Mouse (Mus musculus) cerebellum, postnatal 25 days (tissue): ENCODE data around the gene Mark4.

Experiments used
- DNase-seq, 2 experiments: peaks; one replicate each; pipeline ENCODE4 v3.0.0; 2021; ENCODE audit warnings: mixed read lengths in 2 of 2

The Mark4 gene

DNA sequence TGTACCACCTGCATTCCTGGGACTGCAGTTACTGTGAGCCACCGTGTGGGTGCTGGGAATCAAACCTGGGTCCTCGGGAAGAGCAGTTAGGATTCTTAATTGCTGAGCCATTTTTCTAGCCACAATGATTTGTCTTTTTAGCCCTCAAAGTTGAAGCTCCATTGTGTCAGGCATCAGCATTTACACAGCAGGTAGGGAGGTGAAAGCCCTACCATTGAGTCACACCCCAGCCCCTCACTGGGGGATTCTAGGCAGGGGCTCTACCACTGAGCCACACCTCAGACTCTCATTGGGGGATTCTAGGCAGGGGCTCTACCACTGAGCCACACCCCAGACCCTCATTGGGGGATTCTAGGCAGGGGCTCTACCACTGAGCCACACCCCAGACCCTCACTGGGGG, 22.3 kb downstream of the Mark4 start:
- no peak for DNase-seq

DNA sequence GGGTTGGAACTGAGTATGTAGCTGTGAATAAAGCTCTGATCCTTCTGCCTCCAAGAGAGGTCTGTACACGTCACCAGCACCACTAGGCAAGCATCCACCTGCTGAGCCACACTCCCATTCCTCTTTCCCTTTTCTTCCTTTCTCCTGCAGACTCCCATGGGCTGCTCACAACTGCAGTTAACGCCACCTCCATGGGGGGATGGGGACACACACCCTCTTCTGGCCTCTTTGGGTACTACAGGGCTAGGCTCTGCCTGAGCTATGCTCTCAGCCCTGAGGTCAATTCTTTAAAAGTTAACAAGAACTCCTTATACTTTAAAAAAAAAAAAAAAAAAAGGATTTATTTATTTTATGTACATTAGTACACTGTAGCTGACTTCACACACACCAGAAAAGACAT, 26.1 kb downstream of the Mark4 start:
- no peak for DNase-seq

DNA sequence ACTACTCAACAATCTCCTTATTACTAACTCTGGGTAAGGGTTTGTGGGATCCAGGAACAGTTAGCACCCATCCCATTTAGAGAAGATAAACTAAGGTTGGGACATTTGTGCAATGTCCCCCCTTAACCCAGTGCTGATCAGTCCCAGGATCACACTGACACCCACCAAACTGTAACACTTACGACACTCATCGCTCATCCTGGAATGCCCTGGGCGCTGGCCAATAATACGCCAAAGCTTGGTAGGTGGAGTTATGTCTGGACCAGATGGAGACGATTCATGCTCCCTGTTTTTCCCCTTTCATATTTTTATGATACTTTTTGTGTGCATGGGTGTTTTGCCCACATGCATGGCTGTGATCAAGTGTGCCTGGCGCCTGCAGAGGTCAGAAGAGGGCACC, 28.2 kb downstream of the Mark4 start:
- DNase-seq: no peak

DNA sequence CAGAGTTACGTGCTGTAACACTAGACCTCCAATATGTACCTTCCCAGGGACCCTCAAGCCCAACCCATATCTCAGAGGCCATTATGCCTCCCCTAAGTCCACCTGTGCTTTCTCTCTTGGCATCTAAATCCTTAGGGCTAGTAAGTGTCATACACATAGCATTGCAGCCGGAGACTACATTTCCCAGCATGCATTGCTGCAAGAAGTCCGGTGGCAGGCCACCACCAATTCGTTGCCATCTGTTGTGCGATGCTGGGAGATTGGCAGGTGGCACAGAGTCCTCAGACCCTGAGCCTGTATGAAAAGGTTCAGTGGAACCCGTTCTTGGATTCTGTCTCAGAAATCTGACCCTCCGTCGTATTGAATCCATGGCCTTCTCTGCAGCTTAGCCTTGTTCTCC, 28.9 kb downstream of the Mark4 start:
- peak; percentile 62 to 75 for DNase-seq

DNA sequence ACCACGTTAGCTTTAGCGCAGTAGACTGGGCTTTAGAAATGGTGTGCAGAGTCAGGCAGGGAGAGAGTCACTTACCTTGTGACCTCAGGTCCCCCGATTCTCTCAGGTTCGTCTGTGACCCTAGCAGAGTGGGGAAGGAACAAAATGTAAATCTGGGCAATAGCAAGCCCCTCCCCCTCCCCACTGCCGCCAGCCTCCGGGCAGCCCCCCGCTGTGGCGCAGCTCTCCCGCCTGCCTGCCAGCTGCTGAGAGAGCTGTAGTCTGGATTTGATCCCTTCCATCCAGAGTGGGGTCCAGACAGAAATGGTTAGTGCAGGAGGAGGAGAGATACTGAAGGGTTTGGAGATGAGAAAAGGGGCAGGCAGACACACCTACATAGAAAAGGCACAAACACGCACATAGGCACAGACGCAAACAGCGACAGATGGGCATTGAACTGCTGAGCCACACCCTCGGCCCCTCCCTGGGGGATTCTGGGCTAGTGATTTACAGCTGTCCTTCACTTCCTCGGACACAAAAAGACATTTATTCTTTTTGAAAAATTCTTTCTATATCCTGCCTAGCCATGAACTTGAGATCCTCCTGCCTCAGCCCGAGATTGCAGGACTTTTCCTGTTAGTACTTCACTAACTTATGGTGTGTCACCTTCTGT, 30.5 kb downstream of the Mark4 start:
- no peak for DNase-seq

- DNase-seq: no peak
These were observed 31.7 kb downstream of the Mark4 start for GRCm38 (mm10) chr7:19426888-19427287.

- no peak for DNase-seq
These were observed 32.3 kb downstream of the Mark4 start for GRCm38 (mm10) chr7:19426349-19426748.

GRCm38 (mm10) chr7:19424051-19424450, 34.6 kb downstream of the Mark4 start:
- no peak for DNase-seq

DNA sequence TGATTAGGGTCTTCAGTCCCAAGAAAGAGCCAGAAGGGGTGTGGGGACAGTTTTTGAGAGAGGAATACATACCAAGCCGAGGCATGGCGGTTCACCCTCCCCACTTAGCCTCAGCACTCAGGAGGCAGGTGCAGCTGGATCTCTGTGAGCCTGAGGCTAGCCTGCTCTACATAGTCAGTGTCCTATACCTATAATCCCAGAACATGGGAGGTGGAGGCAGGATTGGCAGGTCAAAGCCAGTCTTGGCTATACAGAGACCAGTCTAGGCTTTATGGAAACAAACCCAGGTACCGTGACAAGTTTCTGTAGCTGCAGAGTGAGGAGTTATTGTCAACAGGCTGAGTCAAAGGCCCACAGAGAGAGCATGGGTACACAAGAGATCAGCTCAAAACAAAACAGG, 35.5 kb downstream of the Mark4 start:
- no peak for DNase-seq

- peak; percentile 83 to 93 for DNase-seq
These were observed 37.6 kb downstream of the Mark4 start for GRCm38 (mm10) chr7:19420821-19421636.

DNA sequence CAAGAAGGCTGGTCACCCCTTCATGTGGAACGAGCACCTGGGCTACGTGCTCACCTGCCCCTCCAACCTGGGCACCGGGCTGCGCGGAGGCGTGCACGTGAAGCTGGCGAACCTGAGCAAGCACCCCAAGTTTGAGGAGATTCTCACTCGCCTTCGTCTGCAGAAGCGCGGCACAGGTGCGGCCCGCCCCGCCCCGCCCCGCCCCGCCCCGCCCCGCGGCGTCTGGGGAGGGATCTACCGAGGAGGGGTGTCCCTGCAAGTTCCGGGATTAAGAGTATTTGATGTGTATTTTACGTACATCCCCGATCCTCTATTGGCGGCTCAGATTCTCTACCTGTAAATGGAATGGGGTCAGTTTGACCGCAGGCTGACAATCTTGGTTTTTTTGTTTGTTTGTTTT, 38.5 kb downstream of the Mark4 start:
- no peak for DNase-seq

DNA sequence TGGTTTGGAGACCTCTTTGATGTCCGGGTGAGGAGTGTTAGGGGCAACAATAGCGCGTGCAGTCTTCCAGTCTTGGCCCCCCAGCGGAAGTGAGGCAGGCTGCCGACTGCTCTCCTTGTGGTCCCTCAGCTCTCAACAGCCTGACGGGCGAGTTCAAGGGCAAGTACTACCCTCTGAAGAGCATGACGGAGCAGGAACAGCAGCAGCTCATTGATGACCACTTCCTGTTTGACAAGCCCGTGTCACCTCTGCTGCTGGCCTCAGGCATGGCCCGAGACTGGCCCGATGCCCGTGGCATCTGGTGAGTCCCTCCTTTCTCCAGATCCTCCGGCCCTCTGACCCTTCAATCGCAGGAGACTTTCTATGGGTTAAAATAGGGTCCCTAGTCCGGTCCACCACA, 42.0 kb downstream of the Mark4 start:
- DNase-seq: no peak

- DNase-seq: no peak
These were observed 45.1 kb downstream of the Mark4 start for GRCm38 (mm10) chr7:19413525-19413924.

- no peak for DNase-seq
These were observed 46.8 kb downstream of the Mark4 start for GRCm38 (mm10) chr7:19411783-19412182.

DNA sequence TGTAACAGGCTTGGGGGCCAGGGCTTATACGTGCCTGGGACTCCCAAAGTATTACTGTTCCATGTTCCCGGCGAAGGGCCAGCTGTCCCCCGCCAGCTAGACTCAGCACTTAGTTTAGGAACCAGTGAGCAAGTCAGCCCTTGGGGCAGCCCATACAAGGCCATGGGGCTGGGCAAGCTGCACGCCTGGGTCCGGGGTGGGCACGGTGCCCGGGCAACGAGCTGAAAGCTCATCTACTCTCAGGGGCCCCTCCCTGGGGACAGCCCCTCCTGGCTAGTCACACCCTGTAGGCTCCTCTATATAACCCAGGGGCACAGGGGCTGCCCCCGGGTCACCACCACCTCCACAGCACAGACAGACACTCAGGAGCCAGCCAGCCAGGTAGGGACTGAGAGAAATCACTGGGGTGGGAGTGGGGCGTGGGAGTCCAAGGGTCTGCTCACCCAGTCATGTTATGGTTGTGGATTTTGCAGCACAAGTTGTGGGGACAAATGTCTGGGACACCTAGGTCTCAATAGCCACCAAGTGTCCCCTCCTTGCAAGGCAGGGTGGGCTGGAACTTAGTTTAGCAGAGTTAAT, 47.8 kb downstream of the Mark4 start:
- no peak for DNase-seq

GRCm38 (mm10) chr7:19409753-19410152, 48.9 kb downstream of the Mark4 start:
- DNase-seq: no peak

DNA sequence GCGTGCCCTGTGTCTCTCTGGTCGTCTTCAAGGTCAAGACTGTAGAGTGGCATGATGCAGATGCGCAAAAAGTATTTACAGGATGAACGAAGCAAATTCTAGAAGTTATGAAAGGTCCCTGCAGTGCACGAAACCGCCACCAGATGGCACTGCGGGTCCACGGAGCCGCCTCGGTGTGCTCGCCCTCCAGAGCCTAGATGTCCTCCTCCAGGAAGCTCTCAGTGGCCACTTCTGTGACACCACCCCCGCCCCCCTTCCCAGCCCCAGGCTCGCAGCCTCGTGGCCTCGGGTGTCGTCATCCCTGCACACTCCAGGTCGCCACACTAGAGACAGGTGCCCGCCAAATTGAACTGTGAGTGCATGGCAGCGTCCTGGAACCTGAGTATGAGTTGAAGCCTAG, 53.2 kb downstream of the Mark4 start:
- peak; percentile 86 to 91 for DNase-seq

- DNase-seq: no peak
These were observed 54.1 kb downstream of the Mark4 start, which contains the start of gene Ckm for GRCm38 (mm10) chr7:19404476-19404875. TSS of gene Ckm (plus strand) at chr7:19404776.

- peak; percentile 26 to 67 for DNase-seq
These were observed 54.8 kb downstream of the Mark4 start, which contains the start of gene Klc3 for GRCm38 (mm10) chr7:19403731-19404296. TSS of gene Klc3 (minus strand) at chr7:19404104.

GRCm38 (mm10) chr7:19402535-19403112, 56.0 kb downstream of the Mark4 start:
- no peak for DNase-seq

GRCm38 (mm10) chr7:19400946-19401345, 57.7 kb downstream of the Mark4 start:
- no peak for DNase-seq

GRCm38 (mm10) chr7:19399496-19400280, 58.9 kb downstream of the Mark4 start:
- no peak for DNase-seq
